Mouse (Mus musculus): Measurements from ENCODE around the gene Gna11. TPM values are rescaled to one million over a fixed set of nuclear protein-coding genes. Genes with fewer than 3 reads are reported as not detected.

The Gna11 gene
- total and polyA plus RNA-seq, 2 experiments from 2014 or later, result 114 to 126 TPM

DNA sequence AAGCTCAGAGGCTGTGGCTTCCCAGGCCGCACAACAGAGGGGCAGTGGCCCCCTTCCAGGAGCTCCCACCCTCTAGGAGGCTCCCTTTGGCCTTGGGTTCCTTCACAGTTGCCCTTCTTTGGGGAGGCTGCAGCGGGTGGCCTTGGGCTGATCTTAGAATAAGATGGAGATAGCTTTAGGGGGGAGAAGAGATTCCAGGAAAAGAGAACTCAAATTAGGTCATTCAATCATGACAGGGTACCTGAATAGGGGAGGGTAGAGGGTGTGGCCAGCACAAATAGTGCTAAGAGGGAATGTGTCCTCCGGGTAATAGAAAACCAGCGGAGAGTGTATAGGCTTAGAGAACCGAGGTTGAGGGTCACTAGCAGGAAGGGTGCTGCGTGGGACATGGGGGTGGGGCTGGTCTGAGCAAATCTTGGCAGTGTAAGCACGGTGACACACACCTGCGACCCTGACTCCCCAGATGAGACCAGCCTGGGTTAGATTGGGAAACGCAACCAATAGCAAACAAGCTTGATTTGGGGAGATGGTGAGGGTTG, 27.2 kb upstream of the Gna11 start:
- Histone ChIP-seq H3K27ac (ENCODE audit: low read depth, low read length) (no peak overlapping the region), H3K36me3 (ENCODE audit: insufficient read depth) (peaks cover 3% of the 10 kb centered on the region; the same call in 1 of the 2 replicates), H3K9ac (0 out of 2 replicates have a peak overlapping the region, but pooled peaks have one; percentile 7), H3K4me3 (ENCODE audit: low read depth, low read length) (no peak overlapping the region), H3K4me2 (ENCODE audit: low read depth) (peak overlapping the region; percentile 71), H3K4me1 (ENCODE audit: insufficient read depth) (peaks cover 26% of the 10 kb centered on the region), H3K9me3 (ENCODE audit: low read length) (no peaks in the 10 kb centered on the region), H3K27me3 (ENCODE audit: insufficient read depth, low read length) (peaks cover 15% of the 10 kb centered on the region)
- no peak for ATAC-seq
- DNase-seq, result no peak
- 6% methylated on average over 9 of the region's 9 CpGs for WGBS
- no peak for TF ChIP-seq CTCF (IDR thresholded peaks at IDR 0.05; ENCODE audit: low read depth)

DNA sequence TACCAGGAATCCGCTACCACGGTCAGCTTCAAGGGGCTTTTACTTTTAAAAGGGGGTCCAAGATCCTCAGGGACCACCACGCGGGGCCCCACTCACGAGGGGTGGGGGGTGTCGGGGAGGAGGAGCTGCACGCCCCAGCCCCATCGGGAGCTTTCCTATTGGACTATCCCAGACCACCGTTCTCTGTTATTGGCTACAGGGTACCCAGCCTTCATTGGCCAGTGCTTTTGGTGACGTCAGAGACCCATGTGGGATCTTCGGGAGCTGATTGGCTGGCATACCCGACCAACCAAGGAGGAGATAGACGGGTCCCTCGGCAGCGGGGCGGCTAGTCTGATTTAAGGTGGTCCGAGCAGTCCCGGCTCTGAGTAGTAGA, 26.5 kb upstream of the Gna11 start:
- Histone ChIP-seq H3K27ac (ENCODE audit: low read depth, low read length) (no peak overlapping the region), H3K4me1 (ENCODE audit: insufficient read depth) (peaks cover 26% of the 10 kb centered on the region), H3K4me3 (ENCODE audit: low read depth, low read length) (peak overlapping the region; percentile 41), H3K36me3 (ENCODE audit: insufficient read depth) (peaks cover 10% of the 10 kb centered on the region; the same call in 1 of the 2 replicates), H3K4me2 (ENCODE audit: low read depth) (peak overlapping the region; percentile 71), H3K9me3 (ENCODE audit: low read length) (no peaks in the 10 kb centered on the region), H3K9ac (no peak overlapping the region), H3K27me3 (ENCODE audit: insufficient read depth, low read length) (peaks cover 10% of the 10 kb centered on the region; the same call in 1 of the 2 replicates)
- ATAC-seq (peak; percentile 97), DNase-seq (peak; percentile 99)
- 3% methylated on average over 18 of the region's 18 CpGs for WGBS
- TF ChIP-seq CTCF (IDR thresholded peaks at IDR 0.05; ENCODE audit: low read depth), result no peak

DNA sequence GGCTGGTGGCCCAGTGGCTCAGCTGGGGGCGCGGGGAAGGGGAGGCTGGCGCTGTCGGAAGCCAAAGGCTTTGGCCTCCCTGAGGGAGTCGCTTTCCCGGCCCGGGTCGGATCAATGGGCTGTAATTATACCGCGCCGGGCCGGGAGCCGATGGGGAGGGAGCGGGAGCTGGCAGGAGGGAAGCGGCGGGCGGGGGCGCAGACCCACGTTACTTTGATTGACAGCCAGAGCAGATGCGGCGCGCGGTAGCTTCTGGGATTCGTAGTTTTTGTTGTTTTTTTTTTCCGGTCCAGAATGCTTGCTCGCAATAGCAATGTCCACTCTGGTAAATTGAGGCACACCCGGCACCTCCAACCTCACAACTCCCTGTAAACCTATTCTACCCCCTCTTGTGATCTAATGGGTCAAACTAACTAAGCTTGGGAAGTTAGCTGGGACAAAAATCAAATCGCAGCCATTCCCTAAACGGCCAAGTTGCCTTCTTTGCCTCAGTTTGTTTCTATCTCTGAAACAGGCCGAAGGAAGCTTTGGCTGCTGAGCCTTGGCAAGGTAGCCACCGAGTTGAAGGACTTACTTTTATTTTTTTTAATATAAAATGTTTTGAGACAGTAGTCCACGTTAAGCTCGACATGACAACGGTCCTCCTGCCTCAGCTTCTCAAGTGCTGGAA, 26.0 kb upstream of the Gna11 start:
- peaks cover 6% of the 10 kb centered on the region; the same call in 1 of the 2 replicates for H3K27me3 ChIP-seq (ENCODE audit: insufficient read depth, low read length)
- 2% methylated on average over 32 of the region's 34 CpGs for WGBS
- peak; percentile 96 for DNase-seq
- H3K4me1 ChIP-seq (ENCODE audit: insufficient read depth), result peaks cover 25% of the 10 kb centered on the region
- no peaks in the 10 kb centered on the region for H3K9me3 ChIP-seq (ENCODE audit: low read length)
- peak overlapping the region; percentile 57 for H3K27ac ChIP-seq (ENCODE audit: low read depth, low read length)
- ATAC-seq, result peak; percentile 59
- H3K4me2 ChIP-seq (ENCODE audit: low read depth), result peak overlapping the region; percentile 71
- peak overlapping the region; percentile 41 for H3K4me3 ChIP-seq (ENCODE audit: low read depth, low read length)
- H3K36me3 ChIP-seq (ENCODE audit: insufficient read depth), result peaks cover 15% of the 10 kb centered on the region; the same call in 1 of the 2 replicates
- 0 out of 2 replicates have a peak overlapping the region, but pooled peaks have one; percentile 34 for H3K9ac ChIP-seq
- no peak for TF ChIP-seq CTCF (IDR thresholded peaks at IDR 0.05; ENCODE audit: low read depth)

DNA sequence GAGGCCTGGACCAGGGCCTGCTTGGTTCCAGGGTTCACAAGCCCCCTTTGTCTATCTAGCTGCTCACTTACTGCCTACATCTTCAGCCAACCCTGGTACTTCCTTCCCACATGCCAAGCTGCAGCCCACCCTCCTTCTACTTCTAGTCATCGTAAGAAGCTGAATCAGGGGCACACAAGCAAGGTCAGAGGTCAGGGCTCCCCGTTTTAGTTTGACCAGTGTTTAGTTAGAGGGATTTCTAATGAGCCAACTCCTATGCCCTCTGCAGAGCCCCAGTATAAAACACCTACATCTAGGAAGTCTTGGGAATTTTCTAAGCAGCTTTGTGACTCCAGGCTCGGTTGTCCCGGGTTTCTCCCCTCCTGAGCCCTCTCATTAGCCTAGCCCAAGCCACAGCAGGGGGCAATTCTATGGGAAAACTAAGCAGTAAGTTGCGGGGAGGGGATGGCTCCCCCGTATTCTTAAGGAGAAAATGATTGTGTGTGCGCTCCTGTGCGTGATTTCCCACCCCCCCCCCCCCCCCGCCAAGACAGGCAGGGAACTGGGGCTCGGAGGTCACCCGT, 25.3 kb upstream of the Gna11 start:
- H3K27ac ChIP-seq (ENCODE audit: low read depth, low read length), result peak overlapping the region; percentile 57
- WGBS, result under 1% methylated on average over 9 of the region's 11 CpGs
- TF ChIP-seq CTCF (IDR thresholded peaks at IDR 0.05; ENCODE audit: low read depth), result no peak
- H3K36me3 ChIP-seq (ENCODE audit: insufficient read depth), result peaks cover 21% of the 10 kb centered on the region
- DNase-seq (no peak), ATAC-seq (no peak)
- no peaks in the 10 kb centered on the region for H3K9me3 ChIP-seq (ENCODE audit: low read length)
- 0 out of 2 replicates have a peak overlapping the region, but pooled peaks have one; percentile 34 for H3K9ac ChIP-seq
- H3K27me3 ChIP-seq (ENCODE audit: insufficient read depth, low read length), result peaks cover 6% of the 10 kb centered on the region; the same call in 1 of the 2 replicates
- peak overlapping the region; percentile 41 for H3K4me3 ChIP-seq (ENCODE audit: low read depth, low read length)
- H3K4me2 ChIP-seq (ENCODE audit: low read depth), result peak overlapping the region; percentile 71
- H3K4me1 ChIP-seq (ENCODE audit: insufficient read depth), result peaks cover 19% of the 10 kb centered on the region

DNA sequence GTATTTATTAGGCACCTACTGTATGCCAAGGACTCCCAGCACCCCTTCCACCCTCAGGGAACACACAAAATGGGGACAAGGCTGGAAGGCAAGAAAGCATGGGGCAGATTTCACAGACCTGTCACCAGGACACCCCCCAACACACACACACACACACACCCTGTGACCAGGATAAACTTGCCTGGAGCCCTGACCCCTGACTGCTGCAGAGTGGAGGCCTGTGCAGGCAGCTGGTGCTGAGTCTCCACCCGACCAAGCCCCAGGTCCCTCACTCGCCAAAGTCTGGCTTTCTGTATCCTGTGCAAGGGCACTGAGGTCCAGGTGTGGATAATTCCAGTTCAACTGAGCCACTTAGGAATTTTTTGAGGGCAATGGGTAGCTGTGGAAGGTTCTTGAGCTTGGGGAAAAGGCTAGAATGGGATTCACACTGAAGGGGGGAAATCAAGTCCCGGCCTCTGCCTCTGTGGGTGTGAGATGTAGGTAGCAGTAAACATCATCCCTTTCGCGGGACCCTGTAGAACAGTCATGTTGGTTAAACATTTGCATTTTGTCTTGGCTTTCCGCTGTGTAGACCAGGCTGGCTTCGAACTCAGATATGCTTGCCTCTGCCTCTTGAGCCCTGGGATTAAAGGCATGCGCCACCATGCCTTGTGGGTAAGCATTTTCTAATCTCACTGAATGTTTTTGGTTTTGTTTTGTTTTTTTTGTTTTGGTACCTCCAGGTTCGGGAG, 24.7 kb upstream of the Gna11 start:
- 39% methylated on average over 9 of the region's 9 CpGs for WGBS
- no peak overlapping the region for H3K27ac ChIP-seq (ENCODE audit: low read depth, low read length)
- ATAC-seq, result no peak
- H3K36me3 ChIP-seq (ENCODE audit: insufficient read depth), result peaks cover 28% of the 10 kb centered on the region
- no peak overlapping the region for H3K9ac ChIP-seq
- peaks cover 6% of the 10 kb centered on the region; the same call in 1 of the 2 replicates for H3K27me3 ChIP-seq (ENCODE audit: insufficient read depth, low read length)
- no peak overlapping the region for H3K4me2 ChIP-seq (ENCODE audit: low read depth)
- no peak for TF ChIP-seq CTCF (IDR thresholded peaks at IDR 0.05; ENCODE audit: low read depth)
- no peaks in the 10 kb centered on the region for H3K9me3 ChIP-seq (ENCODE audit: low read length)
- DNase-seq, result no peak
- H3K4me3 ChIP-seq (ENCODE audit: low read depth, low read length), result no peak overlapping the region
- peaks cover 18% of the 10 kb centered on the region for H3K4me1 ChIP-seq (ENCODE audit: insufficient read depth)

DNA sequence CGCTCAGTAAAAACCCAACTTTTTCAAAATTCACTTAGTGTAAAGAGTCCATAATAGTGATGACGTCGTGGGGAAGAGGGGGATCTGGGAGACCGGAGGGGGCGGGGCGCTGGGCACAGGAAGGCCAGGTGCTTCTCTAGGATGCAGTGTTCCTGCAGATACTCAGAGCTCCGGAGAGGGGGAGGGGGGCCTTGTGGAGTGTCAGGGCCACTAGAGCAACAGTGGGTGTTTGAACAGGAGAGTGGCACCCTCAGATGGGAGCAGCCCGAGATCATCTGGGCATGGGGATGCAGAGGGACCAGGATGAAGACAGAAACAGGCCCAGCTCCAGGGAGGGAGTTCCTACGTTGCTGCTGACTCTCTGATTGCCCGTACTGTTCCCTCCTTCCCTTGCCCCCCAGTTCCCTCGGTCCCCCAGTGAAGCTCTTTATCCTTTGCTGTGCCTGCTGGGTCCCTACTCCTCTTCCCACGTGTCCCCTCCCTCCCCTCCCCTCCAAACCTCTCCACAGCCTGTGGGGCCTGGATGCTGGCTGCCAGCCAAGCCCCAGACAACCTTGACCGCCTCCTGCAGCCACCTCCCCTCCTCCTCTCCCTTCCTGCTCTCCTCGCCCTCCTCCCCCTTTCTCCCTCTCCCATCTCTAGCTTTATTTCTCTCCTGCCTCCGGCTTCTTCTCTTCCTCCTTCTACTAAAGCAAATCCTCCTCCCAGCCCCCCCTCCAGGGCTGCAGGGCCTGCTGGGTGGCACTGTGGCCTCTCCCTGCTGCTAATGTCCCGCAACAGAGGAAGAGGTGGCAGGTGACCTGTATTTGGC, 23.6 kb upstream of the Gna11 start:
- Histone ChIP-seq H3K9ac (no peak overlapping the region), H3K9me3 (ENCODE audit: low read length) (no peaks in the 10 kb centered on the region), H3K27ac (ENCODE audit: low read depth, low read length) (no peak overlapping the region), H3K4me1 (ENCODE audit: insufficient read depth) (peaks cover 16% of the 10 kb centered on the region), H3K4me3 (ENCODE audit: low read depth, low read length) (no peak overlapping the region), H3K4me2 (ENCODE audit: low read depth) (no peak overlapping the region), H3K27me3 (ENCODE audit: insufficient read depth, low read length) (peaks cover 4% of the 10 kb centered on the region; the same call in 1 of the 2 replicates), H3K36me3 (ENCODE audit: insufficient read depth) (peaks cover 32% of the 10 kb centered on the region)
- DNase-seq, result no peak
- 16% methylated on average over 15 of the region's 16 CpGs for WGBS
- no peak for ATAC-seq
- no peak for TF ChIP-seq CTCF (IDR thresholded peaks at IDR 0.05; ENCODE audit: low read depth)

Data from forebrain, postnatal 0 days (tissue).